Mouse (Mus musculus) limb, embryonic 14.5 days (tissue): ENCODE measurements around the gene Dusp22. TPM values are rescaled to one million over a fixed set of nuclear protein-coding genes. Genes with fewer than 3 reads are reported as not detected.

Experiments
- ATAC-seq: fragments of 200-750 bp; cut with Nextera tagmentation; 2 replicates; pipeline ENCODE4 v1.8.0; 2017; ENCODE audit warnings: low read depth, moderate number of reproducible peaks, moderate TSS enrichment; ENCODE audit not compliant: low FRiP score
- DNase-seq: peaks from one replicate; pipeline ENCODE4 v3.0.0-alpha.2; 2015; ENCODE audit warnings: low spot score
- H3K27ac ChIP-seq: fragments of 300-500 bp; sonication (generic); replicated peaks from 2 replicates; pipeline ENCODE4 v1.5.1; 2014; ENCODE audit warnings: low read depth, mild to moderate bottlenecking, low read length, moderate library complexity, mixed read lengths
- H3K27me3 ChIP-seq: fragments of 300-500 bp; sonication (generic); 2 replicates; pipeline ENCODE4 v1.6.1; 2014; ENCODE audit warnings: low read length, mixed read lengths; ENCODE audit not compliant: control insufficient read depth, insufficient read depth
- H3K36me3 ChIP-seq: fragments of 300-500 bp; sonication (generic); 2 replicates; pipeline ENCODE4 v1.6.1; 2014; ENCODE audit warnings: mild to moderate bottlenecking, low read length, moderate library complexity, mixed read lengths; ENCODE audit not compliant: control insufficient read depth, insufficient read depth
- H3K4me1 ChIP-seq: fragments of 300-500 bp; sonication (generic); 2 replicates; pipeline ENCODE4 v1.6.1; 2014; ENCODE audit warnings: antibody characterized with exemption, low read length, mixed read lengths; ENCODE audit not compliant: control insufficient read depth, insufficient read depth
- H3K4me2 ChIP-seq: fragments of 300-500 bp; sonication (generic); replicated peaks from 2 replicates; pipeline ENCODE4 v1.6.1; 2014; ENCODE audit warnings: low read depth, mild to moderate bottlenecking, low read length, moderate library complexity; ENCODE audit not compliant: severe bottlenecking
- H3K4me3 ChIP-seq: fragments of 300-500 bp; sonication (generic); replicated peaks from 2 replicates; pipeline ENCODE4 v1.5.1; 2014; ENCODE audit warnings: low read length
- H3K9ac ChIP-seq: fragments of 300-500 bp; sonication (generic); 2 replicates; pipeline ENCODE4 v1.6.1; 2014; ENCODE audit warnings: mild to moderate bottlenecking, low read depth, low read length, moderate library complexity; ENCODE audit not compliant: severe bottlenecking
- H3K9me3 ChIP-seq: fragments of 300-500 bp; sonication (generic); 2 replicates; pipeline ENCODE4 v1.6.1; 2016; ENCODE audit warnings: low read length; ENCODE audit not compliant: control insufficient read depth
- POLR2A ChIP-seq: fragments of 200-500 bp; IDR thresholded peaks from 2 replicates; pipeline ENCODE4 v1.8.0; 2012; ENCODE audit warnings: inconsistent platforms, mild to moderate bottlenecking, moderate library complexity, borderline replicate concordance; ENCODE audit not compliant: insufficient read depth, insufficient read length; ENCODE audit errors: extremely low read depth
- WGBS: fragments of 180-500 bp; shearing (Covaris S2); extraction: QIAGEN DNeasy Blood & Tissue Kit; methylation state at CpG from one replicate; pipeline ENCODE4 v1.1.7; 2014; 5-methylcytosine and 5-hydroxymethylcytosine counted together
- polyA plus RNA-seq, 2 experiments: library from polyadenylated mRNA; depleted of rRNA in 1 of 2; stranded (reverse) in 1 of 2; unstranded in 1 of 2; fragments of >200 nt; fragmentation: Nextera tagmentation in 1 of 2; extraction: Ambion mirVana in 1 of 2; gene quantifications; 2 replicates each; pipeline versions ENCODE4 v1.2.1 to v1.2.3; 2012 to 2014

Gene Dusp22
- polyA plus RNA-seq, 2 experiments, result 28.5 to 40.3 TPM

DNA sequence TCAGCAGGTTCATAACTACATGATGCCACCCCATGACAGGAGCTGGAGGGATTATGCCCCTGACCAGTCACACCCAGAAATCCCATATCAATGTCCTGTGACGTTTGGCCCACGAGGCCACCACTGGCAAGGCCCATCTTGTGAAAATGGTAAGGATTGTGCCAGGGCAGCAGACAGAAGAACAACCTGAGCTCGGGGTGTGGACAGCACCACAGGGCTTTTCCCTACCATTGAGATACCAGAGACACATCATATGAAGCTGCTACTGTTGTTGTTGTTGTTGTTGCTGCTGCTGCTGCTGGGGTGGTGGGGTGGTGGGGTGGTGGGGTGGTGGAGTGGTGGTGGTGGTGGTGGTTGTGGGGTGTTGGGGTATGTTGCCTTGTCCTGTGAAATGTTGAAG, 93.6 kb downstream of the Dusp22 start:
- H3K27me3 ChIP-seq, result peaks cover 40% of the 10 kb centered on the region
- H3K36me3 ChIP-seq, result no peaks in the 10 kb centered on the region
- no peaks in the 10 kb centered on the region; the same call in 1 of the 2 replicates for H3K4me1 ChIP-seq
- no peak overlapping the region for H3K27ac ChIP-seq
- no peak overlapping the region for H3K4me3 ChIP-seq
- no peaks in the 10 kb centered on the region for H3K9me3 ChIP-seq
- ATAC-seq (no peak), DNase-seq (no peak)
- 88% methylated on average over 3 of the region's 3 CpGs for WGBS
- no peak overlapping the region for H3K4me2 ChIP-seq
- H3K9ac ChIP-seq, result no peak overlapping the region
- TF ChIP-seq POLR2A, result no peak

DNA sequence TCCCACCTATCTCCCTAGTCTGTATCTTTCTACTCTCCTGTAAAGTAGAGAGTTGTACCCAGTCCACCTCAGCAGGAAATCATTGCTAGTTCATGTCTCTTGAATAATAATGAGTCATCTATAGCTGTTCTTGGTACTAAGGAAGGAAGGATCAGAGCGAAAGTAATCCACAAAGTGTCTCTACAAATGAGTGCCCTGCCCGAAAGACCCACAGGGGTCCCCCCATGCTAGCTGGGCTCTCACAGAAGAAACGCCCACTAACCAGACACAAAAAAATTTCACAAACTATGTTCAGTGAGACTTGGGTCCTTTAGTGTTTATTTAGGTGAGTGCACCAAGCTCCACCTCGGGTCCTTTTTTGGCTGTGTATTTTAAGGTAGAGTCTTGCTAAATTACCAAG, 94.3 kb downstream of the Dusp22 start:
- no peak for ATAC-seq

DNA sequence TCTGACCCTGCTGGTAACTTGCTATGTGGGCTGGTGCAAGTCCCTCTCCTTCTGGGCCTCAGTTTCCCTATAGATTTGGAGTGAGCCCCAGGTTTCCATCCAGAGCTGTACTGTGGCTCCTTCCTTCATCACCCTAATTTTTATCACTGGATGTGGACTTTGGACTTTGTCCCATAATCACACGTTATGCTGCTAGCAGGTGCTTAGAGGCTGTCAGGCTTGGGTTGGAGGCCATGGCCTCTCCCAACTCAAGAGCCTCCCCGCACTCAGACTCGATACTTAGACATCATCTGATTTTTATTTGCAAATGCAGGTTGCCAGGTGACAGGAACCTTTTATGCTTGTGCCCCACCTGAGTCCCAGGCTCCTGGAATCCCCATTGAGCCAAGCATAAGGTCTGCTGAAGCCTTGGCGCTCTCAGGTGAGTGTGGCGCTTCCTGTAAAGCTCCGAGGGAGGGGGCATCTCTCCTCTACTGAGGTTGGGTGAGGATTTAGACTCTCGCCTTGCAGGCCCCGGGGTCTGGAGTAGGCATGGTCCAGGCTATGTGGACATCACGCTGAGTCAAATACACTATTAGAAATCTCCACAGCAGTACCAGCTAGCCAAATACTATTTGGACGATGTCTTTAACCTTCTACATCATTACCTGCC, 95.2 kb downstream of the Dusp22 start:
- H3K4me2 ChIP-seq, result no peak overlapping the region
- peaks cover 25% of the 10 kb centered on the region for H3K27me3 ChIP-seq
- H3K36me3 ChIP-seq, result no peaks in the 10 kb centered on the region
- 80% methylated on average over 10 of the region's 10 CpGs for WGBS
- H3K27ac ChIP-seq, result no peak overlapping the region
- no peak for TF ChIP-seq POLR2A
- no peak overlapping the region for H3K9ac ChIP-seq
- H3K4me1 ChIP-seq, result no peaks in the 10 kb centered on the region; the same call in 1 of the 2 replicates
- no peaks in the 10 kb centered on the region for H3K9me3 ChIP-seq
- H3K4me3 ChIP-seq, result no peak overlapping the region
- ATAC-seq, result no peak
- no peak for DNase-seq

More for the DNA sequence above, 94.3 kb downstream of the Dusp22 start:
- peaks cover 34% of the 10 kb centered on the region for H3K27me3 ChIP-seq
- no peak for DNase-seq
- no peaks in the 10 kb centered on the region for H3K36me3 ChIP-seq
- H3K4me3 ChIP-seq, result no peak overlapping the region
- TF ChIP-seq POLR2A, result no peak
- no peak overlapping the region for H3K27ac ChIP-seq
- WGBS, result 79% methylated on average over 4 of the region's 4 CpGs
- H3K9me3 ChIP-seq, result no peaks in the 10 kb centered on the region
- no peak overlapping the region for H3K9ac ChIP-seq
- H3K4me1 ChIP-seq, result no peaks in the 10 kb centered on the region; the same call in 1 of the 2 replicates
- no peak overlapping the region for H3K4me2 ChIP-seq

DNA sequence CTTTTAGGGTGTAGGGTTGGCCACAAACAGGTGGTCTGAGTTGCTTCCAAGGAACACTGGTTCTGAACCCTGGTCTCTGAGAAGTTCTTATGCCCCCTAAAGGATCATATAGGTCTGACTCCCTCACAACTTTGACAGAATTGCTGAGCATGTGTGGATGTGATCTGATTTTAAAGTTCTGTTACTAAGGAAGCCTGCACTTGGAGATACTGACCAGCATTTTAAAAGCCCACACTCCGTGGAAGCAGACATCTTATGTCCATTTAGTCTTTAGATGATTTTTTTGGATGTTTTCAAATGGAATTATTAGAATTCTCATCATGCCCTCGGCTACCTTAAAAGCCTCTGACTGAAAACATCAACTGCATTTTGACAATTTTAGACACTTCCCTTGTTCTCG, 95.8 kb downstream of the Dusp22 start:
- Histone ChIP-seq H3K9ac (no peak overlapping the region), H3K27ac (no peak overlapping the region), H3K36me3 (no peaks in the 10 kb centered on the region), H3K4me3 (no peak overlapping the region), H3K4me1 (no peaks in the 10 kb centered on the region), H3K9me3 (no peaks in the 10 kb centered on the region), H3K4me2 (no peak overlapping the region), H3K27me3 (peaks cover 19% of the 10 kb centered on the region)
- TF ChIP-seq POLR2A, result no peak
- WGBS, result 78% methylated on average over 3 of the region's 3 CpGs
- DNase-seq (no peak), ATAC-seq (no peak)

DNA sequence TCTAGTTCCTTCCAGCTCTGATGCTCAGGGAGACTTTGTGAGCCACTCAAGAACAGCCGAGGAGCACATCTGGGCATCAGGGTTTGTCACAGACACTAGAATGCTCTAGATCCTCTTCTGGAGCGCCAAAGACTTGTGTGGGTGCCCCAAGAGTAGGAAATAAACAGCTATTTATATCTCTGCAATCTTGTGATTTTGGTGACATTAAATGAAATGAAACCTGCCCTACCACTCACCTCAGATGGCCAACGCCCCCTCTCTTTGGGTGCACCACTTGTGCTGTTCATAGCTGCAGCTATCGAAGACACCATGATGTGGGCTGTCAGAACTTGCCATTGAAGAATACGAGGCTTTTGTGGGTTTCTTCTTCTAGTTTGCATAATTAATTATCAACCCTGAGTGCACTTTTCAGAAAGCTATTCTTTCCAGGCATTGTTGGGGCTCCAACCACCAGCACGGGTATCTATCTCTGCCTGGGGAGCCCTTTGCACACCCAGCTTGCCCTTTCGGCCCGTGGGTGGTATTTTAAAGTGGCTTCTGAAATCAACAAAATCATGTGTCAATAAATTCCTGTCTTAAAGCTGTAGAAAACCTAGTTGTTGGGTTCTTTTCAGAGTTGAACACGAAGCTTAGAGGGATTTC, 96.3 kb downstream of the Dusp22 start:
- no peaks in the 10 kb centered on the region for H3K4me1 ChIP-seq
- no peak for TF ChIP-seq POLR2A
- ATAC-seq (no peak), DNase-seq (no peak)
- H3K36me3 ChIP-seq, result no peaks in the 10 kb centered on the region
- no peak overlapping the region for H3K4me3 ChIP-seq
- H3K9me3 ChIP-seq, result no peaks in the 10 kb centered on the region
- H3K27me3 ChIP-seq, result peaks cover 15% of the 10 kb centered on the region
- no peak overlapping the region for H3K9ac ChIP-seq
- 81% methylated on average over 9 of the region's 9 CpGs for WGBS
- no peak overlapping the region for H3K27ac ChIP-seq
- no peak overlapping the region for H3K4me2 ChIP-seq
